Mouse (Mus musculus): Measurements from ENCODE around the gene Klf16. TPM values are rescaled to one million over a fixed set of nuclear protein-coding genes. Genes with fewer than 3 reads are reported as not detected.

Klf16 gene
- polyA plus RNA-seq, 1 experiment = 8.7 TPM

DNA sequence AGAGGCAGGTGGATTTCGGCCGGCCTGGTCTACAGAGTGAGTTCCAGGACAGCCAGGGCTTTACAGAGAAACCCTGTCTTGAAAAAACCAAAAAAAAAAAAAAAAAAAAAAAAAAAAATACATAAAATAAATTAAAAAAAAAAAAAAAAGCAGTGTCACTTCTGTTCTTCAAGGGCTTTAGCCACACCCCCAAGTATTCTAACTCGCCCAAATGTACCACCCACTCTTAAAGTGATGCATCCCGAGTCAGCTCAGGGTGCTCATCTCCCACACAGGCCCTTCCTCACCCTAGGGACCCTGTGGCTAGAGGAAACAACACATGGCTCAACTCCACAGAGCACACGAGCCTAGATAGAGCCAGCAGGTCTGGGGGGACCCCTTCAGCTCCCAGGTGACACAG is 5.9 kb upstream of the Klf16 start:
- no peak for DNase-seq
- no peaks in the 10 kb centered on the region for H3K27me3 ChIP-seq (replicated peaks; ENCODE audit: control insufficient read depth, insufficient read depth, low read length)
- TF ChIP-seq POLR2A (IDR thresholded peaks at IDR 0.05; ENCODE audit: low read depth, low read length) (no peak), CTCF (conservative IDR thresholded peaks at IDR 0.05; ENCODE audit: insufficient read depth, insufficient read length, low read depth, low read length) (no peak)
- H3K4me1 ChIP-seq (ENCODE audit: control insufficient read depth, insufficient read depth, low read length) = peaks cover 24% of the 10 kb centered on the region
- H3K4me3 ChIP-seq (ENCODE audit: insufficient read depth, low read depth, low read length) = no peak overlapping the region
- no peak overlapping the region for H3K27ac ChIP-seq (ENCODE audit: insufficient read depth, low read depth, low read length)
- 87% methylated on average over 5 of the region's 5 CpGs for WGBS
- no peaks in the 10 kb centered on the region for H3K36me3 ChIP-seq (ENCODE audit: control insufficient read depth, insufficient read depth, low read length)

DNA sequence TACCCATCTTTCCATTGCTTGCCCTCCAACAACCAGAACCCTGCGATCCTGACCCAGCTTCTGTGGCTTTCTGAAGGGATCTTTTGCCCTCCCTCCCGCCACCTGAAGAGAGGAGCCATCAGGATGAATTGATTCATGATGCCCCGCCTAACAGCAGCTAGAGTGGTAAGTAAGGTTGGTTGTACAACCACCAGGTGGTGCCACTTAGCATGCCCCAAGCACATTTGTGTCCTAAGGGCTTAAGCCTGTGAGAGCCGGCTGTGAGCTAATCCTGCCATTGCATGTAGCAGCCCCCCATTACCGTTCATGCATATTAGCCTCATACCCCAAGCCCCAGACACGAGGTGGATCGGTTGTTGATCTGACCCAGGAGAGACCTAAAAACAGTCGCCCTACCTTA is 1.8 kb upstream of the Klf16 start:
- Histone ChIP-seq H3K36me3 (ENCODE audit: control insufficient read depth, insufficient read depth, low read length) (no peaks in the 10 kb centered on the region), H3K4me1 (ENCODE audit: control insufficient read depth, insufficient read depth, low read length) (peaks cover 12% of the 10 kb centered on the region), H3K27me3 (replicated peaks; ENCODE audit: control insufficient read depth, insufficient read depth, low read length) (no peaks in the 10 kb centered on the region), H3K4me3 (ENCODE audit: insufficient read depth, low read depth, low read length) (no peak overlapping the region), H3K27ac (ENCODE audit: insufficient read depth, low read depth, low read length) (peak overlapping the region; percentile 48)
- 5% methylated on average over 8 of the region's 8 CpGs for WGBS
- TF ChIP-seq POLR2A (IDR thresholded peaks at IDR 0.05; ENCODE audit: low read depth, low read length) (no peak), CTCF (conservative IDR thresholded peaks at IDR 0.05; ENCODE audit: insufficient read depth, insufficient read length, low read depth, low read length) (peak; percentile 80)
- peak; percentile 75 for DNase-seq

DNA sequence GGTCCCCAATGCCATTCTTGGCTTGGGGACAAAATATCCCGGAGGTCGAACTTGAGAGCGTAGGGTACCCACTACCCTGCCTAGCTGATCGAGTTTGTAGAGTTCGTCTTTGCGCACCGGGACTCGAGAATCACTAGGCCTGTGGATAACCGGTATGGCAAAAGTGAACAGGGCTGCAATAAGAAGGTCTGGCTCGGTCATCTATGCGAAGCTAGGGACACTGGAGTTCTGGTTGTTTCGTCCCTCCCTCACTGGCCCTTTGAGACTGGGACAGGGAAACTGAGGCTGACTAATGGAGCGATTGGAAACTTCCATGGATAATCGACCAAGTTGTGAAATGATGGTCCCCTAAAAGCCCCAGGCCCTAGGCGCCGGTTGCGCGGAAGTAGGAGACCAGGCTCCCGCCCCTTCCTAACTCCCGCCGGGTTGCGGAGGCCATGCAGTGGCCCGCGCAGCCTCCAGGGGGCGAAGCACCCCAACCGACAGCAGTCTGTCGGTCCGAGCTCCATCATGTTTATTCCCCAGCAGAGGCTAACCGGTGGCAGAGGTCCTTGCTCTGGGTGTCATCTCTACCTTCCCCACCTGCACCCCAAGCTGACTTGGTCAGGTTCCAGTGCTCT is 1.1 kb upstream of the Klf16 start:
- WGBS = under 1% methylated on average over 29 of the region's 29 CpGs
- H3K4me3 ChIP-seq (ENCODE audit: insufficient read depth, low read depth, low read length) = peak overlapping the region; percentile 74
- peak; percentile 90 for DNase-seq
- peak overlapping the region; percentile 69 for H3K27ac ChIP-seq (ENCODE audit: insufficient read depth, low read depth, low read length)
- peaks cover 11% of the 10 kb centered on the region for H3K4me1 ChIP-seq (ENCODE audit: control insufficient read depth, insufficient read depth, low read length)
- no peaks in the 10 kb centered on the region for H3K27me3 ChIP-seq (replicated peaks; ENCODE audit: control insufficient read depth, insufficient read depth, low read length)
- H3K36me3 ChIP-seq (ENCODE audit: control insufficient read depth, insufficient read depth, low read length) = no peaks in the 10 kb centered on the region
- TF ChIP-seq POLR2A (IDR thresholded peaks at IDR 0.05; ENCODE audit: low read depth, low read length) (no peak), CTCF (conservative IDR thresholded peaks at IDR 0.05; ENCODE audit: insufficient read depth, insufficient read length, low read depth, low read length) (peak; percentile 80)

DNA sequence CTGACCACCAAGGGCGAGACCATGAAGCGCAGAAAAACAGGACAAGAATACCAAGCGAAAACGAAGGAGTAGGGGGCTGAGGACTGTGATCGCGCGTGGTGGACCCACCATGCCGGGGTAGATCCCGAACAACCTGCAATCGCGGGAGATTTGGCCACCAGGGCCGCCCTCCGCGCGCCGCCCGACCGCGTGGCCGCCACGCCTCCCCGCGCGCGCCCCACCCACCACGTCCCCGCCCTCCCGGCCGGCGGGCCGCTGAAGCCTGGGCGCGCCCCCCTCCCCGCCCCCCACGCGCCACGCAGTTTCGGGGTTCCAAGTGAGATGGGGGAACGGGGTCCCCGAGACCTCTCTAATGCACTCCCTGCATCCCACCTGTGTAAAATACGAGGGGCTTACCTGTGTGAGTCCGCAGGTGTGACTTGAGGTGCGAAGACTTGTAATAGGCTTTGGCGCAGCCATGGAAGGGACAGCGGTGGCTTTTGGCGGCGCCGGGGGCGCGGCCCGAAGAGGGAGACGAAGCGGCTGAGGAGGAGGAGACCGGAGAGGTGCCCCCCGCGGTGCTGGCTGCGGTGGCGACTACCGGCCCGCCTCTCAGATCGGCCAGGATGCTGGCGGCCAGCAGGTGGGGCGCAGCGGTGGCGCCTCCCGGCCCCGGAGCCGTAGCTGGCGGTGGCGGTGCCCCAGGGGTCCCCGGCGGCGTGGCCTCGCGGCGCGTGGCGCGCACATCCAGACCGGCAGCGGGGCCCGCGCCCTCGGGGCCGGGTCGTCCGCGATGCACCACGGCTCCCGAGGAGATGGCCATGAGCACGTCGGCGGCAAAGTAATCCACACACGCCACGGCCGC is 548 bp downstream of the Klf16 start:
- under 1% methylated on average over 91 of the region's 96 CpGs for WGBS
- Histone ChIP-seq H3K27ac (ENCODE audit: insufficient read depth, low read depth, low read length) (peak overlapping the region; percentile 65; the same call in 1 of the 2 replicates), H3K4me1 (ENCODE audit: control insufficient read depth, insufficient read depth, low read length) (peaks cover 11% of the 10 kb centered on the region), H3K36me3 (ENCODE audit: control insufficient read depth, insufficient read depth, low read length) (no peaks in the 10 kb centered on the region), H3K27me3 (replicated peaks; ENCODE audit: control insufficient read depth, insufficient read depth, low read length) (no peaks in the 10 kb centered on the region), H3K4me3 (ENCODE audit: insufficient read depth, low read depth, low read length) (peak overlapping the region; percentile 84)
- no peak for TF ChIP-seq POLR2A (IDR thresholded peaks at IDR 0.05; ENCODE audit: low read depth, low read length)
- TF ChIP-seq CTCF (conservative IDR thresholded peaks at IDR 0.05; ENCODE audit: insufficient read depth, insufficient read length, low read depth, low read length) = no peak
- DNase-seq = peak; percentile 55

DNA sequence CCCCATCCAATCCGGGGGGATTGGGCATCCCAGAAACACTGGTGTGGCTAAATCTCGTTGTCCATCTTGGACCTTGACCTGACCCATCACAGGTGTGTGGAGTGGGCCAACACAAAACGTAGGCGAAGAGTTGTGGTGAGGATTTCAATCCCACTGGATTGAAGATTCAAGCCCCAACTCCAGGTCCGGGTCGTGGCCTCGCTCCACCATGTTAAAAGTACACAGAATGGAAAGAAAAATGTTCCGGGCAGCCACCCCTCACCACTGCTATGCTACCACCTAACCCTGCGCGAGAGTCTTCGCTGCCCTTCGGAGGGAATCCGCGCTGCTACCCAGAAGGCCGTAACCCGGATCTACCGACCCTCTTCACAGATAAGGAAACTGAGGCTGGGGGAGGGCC is 1.2 kb downstream of the Klf16 start:
- H3K4me1 ChIP-seq (ENCODE audit: control insufficient read depth, insufficient read depth, low read length) = peaks cover 14% of the 10 kb centered on the region
- TF ChIP-seq POLR2A (IDR thresholded peaks at IDR 0.05; ENCODE audit: low read depth, low read length) (no peak), CTCF (conservative IDR thresholded peaks at IDR 0.05; ENCODE audit: insufficient read depth, insufficient read length, low read depth, low read length) (no peak)

DNA sequence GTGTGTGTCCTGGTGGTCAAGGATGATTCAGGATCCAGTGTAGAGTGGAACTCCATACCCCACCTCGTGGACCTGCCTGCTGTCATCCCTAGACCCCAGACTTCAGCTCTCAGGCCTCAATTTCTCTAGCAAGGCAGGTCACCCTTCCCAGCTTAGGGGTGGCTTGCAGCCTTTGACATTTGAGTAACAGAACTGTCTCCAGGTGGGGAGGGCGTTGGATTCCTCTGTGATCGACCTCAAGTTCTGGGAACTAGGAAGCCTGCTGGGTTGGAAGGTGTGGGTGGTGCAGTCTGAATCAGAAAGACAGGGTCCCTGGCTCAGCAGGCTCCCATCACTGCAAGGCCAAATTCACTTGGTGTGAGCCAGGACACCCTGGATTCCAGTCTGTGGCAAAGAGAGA is 2.2 kb downstream of the Klf16 start:
- no peak overlapping the region for H3K27ac ChIP-seq (ENCODE audit: insufficient read depth, low read depth, low read length)
- no peaks in the 10 kb centered on the region for H3K27me3 ChIP-seq (replicated peaks; ENCODE audit: control insufficient read depth, insufficient read depth, low read length)
- peaks cover 14% of the 10 kb centered on the region for H3K4me1 ChIP-seq (ENCODE audit: control insufficient read depth, insufficient read depth, low read length)
- no peak for TF ChIP-seq CTCF (conservative IDR thresholded peaks at IDR 0.05; ENCODE audit: insufficient read depth, insufficient read length, low read depth, low read length)
- no peak for TF ChIP-seq POLR2A (IDR thresholded peaks at IDR 0.05; ENCODE audit: low read depth, low read length)
- 74% methylated on average over 3 of the region's 3 CpGs for WGBS
- no peak overlapping the region for H3K4me3 ChIP-seq (ENCODE audit: insufficient read depth, low read depth, low read length)
- no peak for DNase-seq
- no peaks in the 10 kb centered on the region for H3K36me3 ChIP-seq (ENCODE audit: control insufficient read depth, insufficient read depth, low read length)

More for the DNA sequence above, 1.2 kb downstream of the Klf16 start:
- H3K36me3 ChIP-seq (ENCODE audit: control insufficient read depth, insufficient read depth, low read length) = no peaks in the 10 kb centered on the region
- no peak overlapping the region for H3K27ac ChIP-seq (ENCODE audit: insufficient read depth, low read depth, low read length)
- DNase-seq = no peak
- H3K4me3 ChIP-seq (ENCODE audit: insufficient read depth, low read depth, low read length) = peak overlapping the region; percentile 84
- 19% methylated on average over 17 of the region's 17 CpGs for WGBS
- H3K27me3 ChIP-seq (replicated peaks; ENCODE audit: control insufficient read depth, insufficient read depth, low read length) = no peaks in the 10 kb centered on the region

DNA sequence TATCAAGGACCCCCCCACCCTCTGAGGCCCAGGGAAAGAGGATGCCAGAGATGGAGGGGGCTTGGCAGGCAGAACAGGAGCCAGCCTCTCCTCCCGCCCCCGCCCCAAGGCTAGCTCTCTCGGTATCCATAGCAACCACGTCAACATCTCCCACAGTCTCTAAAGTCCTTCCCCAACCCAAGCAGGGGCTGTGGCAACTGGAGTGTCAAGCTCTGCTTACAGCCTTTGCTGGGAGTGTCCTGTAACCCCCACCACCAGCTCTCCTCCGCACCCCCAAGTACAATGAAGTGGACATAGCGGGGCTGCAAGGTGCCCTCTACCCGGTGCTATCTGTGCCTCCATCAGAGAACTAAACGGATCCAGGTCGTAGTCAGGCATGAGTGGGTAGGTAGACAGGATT is 3.2 kb downstream of the Klf16 start:
- no peak overlapping the region for H3K27ac ChIP-seq (ENCODE audit: insufficient read depth, low read depth, low read length)
- DNase-seq = no peak
- no peak overlapping the region for H3K4me3 ChIP-seq (ENCODE audit: insufficient read depth, low read depth, low read length)
- peaks cover 9% of the 10 kb centered on the region for H3K4me1 ChIP-seq (ENCODE audit: control insufficient read depth, insufficient read depth, low read length)
- no peaks in the 10 kb centered on the region for H3K36me3 ChIP-seq (ENCODE audit: control insufficient read depth, insufficient read depth, low read length)
- WGBS = 67% methylated on average over 9 of the region's 9 CpGs
- TF ChIP-seq CTCF (conservative IDR thresholded peaks at IDR 0.05; ENCODE audit: insufficient read depth, insufficient read length, low read depth, low read length) (no peak), POLR2A (IDR thresholded peaks at IDR 0.05; ENCODE audit: low read depth, low read length) (no peak)
- H3K27me3 ChIP-seq (replicated peaks; ENCODE audit: control insufficient read depth, insufficient read depth, low read length) = no peaks in the 10 kb centered on the region

All from kidney, adult 2 months (tissue).